Mouse (Mus musculus) forebrain, embryonic 14.5 days (tissue): ENCODE data around the gene Gtf2ird2. TPM values are rescaled to one million over a fixed set of nuclear protein-coding genes. Genes with fewer than 3 reads are reported as not detected.

Experiments used
- ATAC-seq: fragments of 200-750 bp; cut with Nextera tagmentation; 2 replicates; pipeline ENCODE4 v1.8.0; 2017; ENCODE audit warnings: mild to moderate bottlenecking, moderate library complexity
- DNase-seq: peaks from one replicate; pipeline ENCODE4 v3.0.0-alpha.2; 2015; ENCODE audit warnings: low spot score
- H3K27ac ChIP-seq: fragments of 300-500 bp; sonication (generic); 2 replicates; pipeline ENCODE4 v1.5.1; 2014; ENCODE audit warnings: low read depth, mild to moderate bottlenecking, control low read depth, low read length, moderate library complexity
- H3K27me3 ChIP-seq: fragments of 300-500 bp; sonication (generic); replicated peaks from 2 replicates; pipeline ENCODE4 v1.6.1; 2014; ENCODE audit warnings: low read length, control low read depth, mixed read lengths; ENCODE audit not compliant: control insufficient read depth, insufficient read depth
- H3K36me3 ChIP-seq: fragments of 300-500 bp; sonication (generic); 2 replicates; pipeline ENCODE4 v1.6.1; 2014; ENCODE audit warnings: low read length, control low read depth; ENCODE audit not compliant: control insufficient read depth, insufficient read depth
- H3K4me1 ChIP-seq: fragments of 300-500 bp; sonication (generic); 2 replicates; pipeline ENCODE4 v1.6.1; 2014; ENCODE audit warnings: antibody characterized with exemption, low read length, control low read depth; ENCODE audit not compliant: control insufficient read depth, insufficient read depth
- H3K4me2 ChIP-seq: fragments of 300-500 bp; sonication (generic); 2 replicates; pipeline ENCODE4 v1.6.1; 2014; ENCODE audit warnings: mild to moderate bottlenecking, control low read depth, low read length
- H3K4me3 ChIP-seq: fragments of 300-500 bp; sonication (generic); 2 replicates; pipeline ENCODE4 v1.5.1; 2014; ENCODE audit warnings: low read depth, low read length, control low read depth
- H3K9ac ChIP-seq: fragments of 300-500 bp; sonication (generic); 2 replicates; pipeline ENCODE4 v1.6.1; 2014; ENCODE audit warnings: mild to moderate bottlenecking, low read length, control low read depth, moderate library complexity
- H3K9me3 ChIP-seq: fragments of 300-500 bp; sonication (generic); replicated peaks from 2 replicates; pipeline ENCODE4 v1.6.1; 2016; ENCODE audit warnings: low read length, control low read depth, mixed read lengths; ENCODE audit not compliant: control insufficient read depth
- WGBS: fragments of 180-500 bp; shearing (Covaris S2); extraction: QIAGEN DNeasy Blood & Tissue Kit; methylation state at CpG from one replicate; pipeline ENCODE4 v1.1.7; 2014; 5-methylcytosine and 5-hydroxymethylcytosine counted together
- polyA plus RNA-seq: library from polyadenylated mRNA; unstranded; fragments of >200 nt; fragmentation: Nextera tagmentation; extraction: Ambion mirVana; gene quantifications from 2 replicates; pipeline ENCODE4 v1.2.1, GENCODE M21; 2014

Gene Gtf2ird2
- polyA plus RNA-seq, 1 experiment from 2014 or later, result 5.7 TPM

DNA sequence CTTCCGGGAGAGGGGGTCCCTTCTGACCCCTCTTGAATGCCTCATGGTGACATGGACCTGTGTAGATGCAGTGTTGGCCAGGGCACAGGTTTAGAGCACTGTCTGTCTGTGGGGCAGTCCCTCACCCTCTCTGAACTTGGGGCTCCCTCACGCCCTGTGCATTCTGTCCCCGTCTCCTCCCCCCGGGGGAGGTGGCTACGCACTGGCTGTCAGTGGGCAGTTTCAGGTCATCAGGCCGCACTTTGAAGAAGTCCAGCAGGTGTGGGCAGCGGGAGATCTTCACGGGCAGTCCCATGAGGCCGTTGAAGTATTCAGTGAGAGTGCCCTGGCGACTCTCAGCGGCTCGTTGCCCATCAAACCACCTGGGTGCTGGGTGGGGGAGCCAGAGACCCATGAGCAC is 43.1 kb downstream of the Gtf2ird2 start:
- DNase-seq, result no peak
- H3K36me3 ChIP-seq, result no peaks in the 10 kb centered on the region
- WGBS, result 81% methylated on average over 12 of the region's 12 CpGs

DNA sequence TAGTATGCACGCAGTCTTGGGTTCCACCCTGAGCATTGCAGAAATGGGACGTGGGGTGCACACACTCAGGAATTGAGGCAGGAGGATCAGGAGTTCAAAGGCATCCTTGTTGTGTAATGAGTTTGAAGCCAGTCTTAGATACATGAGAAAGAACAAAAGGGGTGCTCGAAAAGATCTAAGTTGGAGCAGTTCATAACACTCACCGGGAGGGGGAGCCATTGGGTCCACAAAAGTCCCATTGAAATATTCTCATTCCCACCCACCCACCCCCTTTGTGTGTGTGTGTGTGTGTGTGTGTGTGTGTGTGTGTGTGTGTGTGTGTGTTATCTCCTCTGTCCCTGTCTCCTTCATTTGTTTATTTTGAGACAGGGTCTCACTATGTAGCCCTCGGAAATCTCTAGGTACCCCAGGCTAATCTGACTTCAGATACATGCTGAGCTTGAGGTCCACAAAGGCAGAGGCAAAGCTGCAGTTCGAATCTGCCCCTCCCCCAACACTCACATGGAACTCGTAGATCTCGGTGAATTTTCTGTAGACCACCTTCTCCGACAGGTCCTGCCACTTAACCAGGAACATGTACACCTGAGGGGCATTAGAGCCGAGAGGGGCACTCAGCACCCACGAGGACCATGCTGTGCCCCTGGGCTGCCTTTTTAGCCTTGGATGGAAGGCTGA is 43.9 kb downstream of the Gtf2ird2 start:
- no peak overlapping the region for H3K9ac ChIP-seq
- no peak for ATAC-seq
- no peaks in the 10 kb centered on the region for H3K27me3 ChIP-seq
- H3K4me1 ChIP-seq, result no peaks in the 10 kb centered on the region
- H3K36me3 ChIP-seq, result no peaks in the 10 kb centered on the region
- no peak overlapping the region for H3K4me2 ChIP-seq
- no peaks in the 10 kb centered on the region for H3K9me3 ChIP-seq
- no peak overlapping the region for H3K4me3 ChIP-seq
- WGBS, result 40% methylated on average over 11 of the region's 11 CpGs
- DNase-seq, result peak; percentile 38
- H3K27ac ChIP-seq, result no peak overlapping the region

More for the DNA sequence above, 43.1 kb downstream of the Gtf2ird2 start:
- Histone ChIP-seq H3K9ac (0 out of 2 replicates have a peak overlapping the region, but pooled peaks have one; percentile 8), H3K9me3 (no peaks in the 10 kb centered on the region), H3K27me3 (no peaks in the 10 kb centered on the region), H3K27ac (no peak overlapping the region), H3K4me1 (no peaks in the 10 kb centered on the region; the same call in 1 of the 2 replicates), H3K4me2 (no peak overlapping the region), H3K4me3 (no peak overlapping the region)
- ATAC-seq, result no peak

DNA sequence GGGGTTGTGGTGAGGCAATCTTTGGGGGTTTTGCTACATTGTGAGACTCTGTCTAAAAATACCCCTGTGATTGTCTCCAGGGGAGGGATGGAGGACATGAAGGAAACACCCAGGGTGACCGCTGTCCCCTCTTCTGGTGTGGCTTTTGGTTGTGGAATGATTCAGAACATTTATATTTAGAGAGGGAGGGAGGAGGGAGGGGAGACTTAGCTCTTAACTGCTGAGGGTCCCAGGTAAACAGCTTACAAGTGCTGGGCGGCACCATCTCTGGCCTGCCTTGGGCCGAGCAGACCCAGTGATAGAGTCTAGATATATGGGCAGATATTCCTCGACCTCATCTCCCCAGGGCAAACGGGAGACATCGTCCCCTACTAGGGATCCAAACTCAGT is 44.4 kb downstream of the Gtf2ird2 start:
- 79% methylated on average over 6 of the region's 6 CpGs for WGBS
- H3K36me3 ChIP-seq, result no peaks in the 10 kb centered on the region
- H3K4me1 ChIP-seq, result no peaks in the 10 kb centered on the region
- no peak overlapping the region for H3K9ac ChIP-seq
- ATAC-seq, result no peak
- H3K4me2 ChIP-seq, result no peak overlapping the region
- no peak overlapping the region for H3K27ac ChIP-seq
- no peaks in the 10 kb centered on the region for H3K9me3 ChIP-seq
- H3K27me3 ChIP-seq, result no peaks in the 10 kb centered on the region
- DNase-seq, result no peak
- no peak overlapping the region for H3K4me3 ChIP-seq

DNA sequence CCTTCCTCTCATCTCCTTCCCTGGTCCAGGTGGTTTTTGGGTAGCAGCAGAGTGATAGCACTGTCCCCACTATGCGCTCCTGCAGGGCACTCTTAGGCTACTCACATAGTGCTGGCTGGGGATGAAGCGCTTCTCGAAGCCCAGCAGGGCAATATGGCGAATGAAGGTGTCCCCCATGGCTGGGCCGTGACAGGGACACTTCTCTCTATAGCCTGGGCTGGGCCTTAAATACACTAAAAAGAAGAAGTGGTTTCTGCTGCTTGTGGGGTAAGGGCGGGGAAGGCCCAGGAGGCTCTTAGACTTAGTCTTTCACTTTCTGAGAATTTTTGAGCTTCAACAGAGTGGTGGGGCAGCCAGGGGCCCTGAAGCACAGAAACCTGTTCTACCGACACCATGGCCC is 45.6 kb downstream of the Gtf2ird2 start, which contains the start of gene Ncf1:
Ncf1 (minus strand) TSS at position 235 of the 400 bp plus-strand sequence.
- DNase-seq (no peak), ATAC-seq (no peak)
- H3K4me3 ChIP-seq, result no peak within 1 kb of the TSS
- H3K4me2 ChIP-seq, result no peak within 1 kb of the TSS
- WGBS, result 84% methylated on average over 7 of the region's 7 CpGs
- H3K9ac ChIP-seq, result no peak within 1 kb of the TSS
- H3K27me3 ChIP-seq, result no peaks in the 10 kb centered on the region
- no peak within 1 kb of the TSS for H3K27ac ChIP-seq
- H3K9me3 ChIP-seq, result no peaks in the 10 kb centered on the region
- H3K36me3 ChIP-seq, result no peaks in the 10 kb centered on the region
- no peaks in the 10 kb centered on the region for H3K4me1 ChIP-seq

DNA sequence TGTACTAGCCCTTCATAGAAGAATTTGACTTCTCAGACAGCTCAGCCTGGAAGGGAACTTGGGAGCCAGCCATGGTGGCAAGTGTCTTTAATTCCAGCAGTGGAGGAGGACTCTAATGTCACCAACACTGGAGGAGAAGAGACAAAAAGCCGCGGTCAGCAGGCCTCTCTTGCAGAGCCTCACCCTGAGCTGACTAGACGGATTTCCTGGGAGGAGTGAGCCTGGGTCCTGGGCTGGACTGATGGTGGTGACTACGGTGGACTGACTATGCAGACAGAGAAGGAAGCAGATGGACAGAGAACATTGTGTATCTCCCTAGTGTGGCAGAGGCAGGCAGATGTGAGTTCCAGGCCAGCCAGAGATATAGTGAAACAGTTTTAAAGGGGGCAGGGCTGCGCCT is 47.6 kb downstream of the Gtf2ird2 start:
- Histone ChIP-seq H3K4me2 (no peak overlapping the region), H3K27ac (no peak overlapping the region), H3K4me3 (no peak overlapping the region), H3K9ac (no peak overlapping the region), H3K9me3 (no peaks in the 10 kb centered on the region), H3K36me3 (peaks cover 11% of the 10 kb centered on the region), H3K4me1 (peaks cover 2% of the 10 kb centered on the region; the same call in 1 of the 2 replicates), H3K27me3 (no peaks in the 10 kb centered on the region)
- DNase-seq (no peak), ATAC-seq (no peak)
- 81% methylated on average over 5 of the region's 5 CpGs for WGBS

DNA sequence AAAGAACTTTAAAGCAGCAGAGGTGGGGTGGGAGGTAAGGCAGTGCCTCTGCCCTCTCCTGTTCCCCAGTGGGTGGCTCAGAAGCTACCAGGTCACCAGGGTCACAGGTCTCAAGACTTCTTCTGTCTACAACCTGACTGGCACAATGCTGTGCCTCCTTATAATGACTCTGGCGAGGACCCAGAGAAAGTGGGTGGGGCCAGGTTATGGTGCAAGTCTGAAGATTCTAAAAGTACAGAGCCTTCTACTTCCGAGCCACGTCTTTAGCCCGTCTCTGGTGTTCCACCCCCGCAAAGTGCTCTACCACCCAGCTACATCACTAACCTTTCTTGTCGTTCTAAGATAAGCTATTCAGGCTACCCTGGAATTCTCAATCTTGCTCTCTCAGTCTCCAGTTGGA is 48.3 kb downstream of the Gtf2ird2 start:
- H3K4me3 ChIP-seq, result no peak overlapping the region
- WGBS, result 80% methylated on average over 6 of the region's 6 CpGs
- no peak overlapping the region for H3K4me2 ChIP-seq
- H3K9me3 ChIP-seq, result no peaks in the 10 kb centered on the region
- DNase-seq (no peak), ATAC-seq (no peak)
- no peaks in the 10 kb centered on the region for H3K27me3 ChIP-seq
- H3K27ac ChIP-seq, result no peak overlapping the region
- H3K36me3 ChIP-seq, result peaks cover 19% of the 10 kb centered on the region
- no peak overlapping the region for H3K9ac ChIP-seq
- peaks cover 2% of the 10 kb centered on the region; the same call in 1 of the 2 replicates for H3K4me1 ChIP-seq

DNA sequence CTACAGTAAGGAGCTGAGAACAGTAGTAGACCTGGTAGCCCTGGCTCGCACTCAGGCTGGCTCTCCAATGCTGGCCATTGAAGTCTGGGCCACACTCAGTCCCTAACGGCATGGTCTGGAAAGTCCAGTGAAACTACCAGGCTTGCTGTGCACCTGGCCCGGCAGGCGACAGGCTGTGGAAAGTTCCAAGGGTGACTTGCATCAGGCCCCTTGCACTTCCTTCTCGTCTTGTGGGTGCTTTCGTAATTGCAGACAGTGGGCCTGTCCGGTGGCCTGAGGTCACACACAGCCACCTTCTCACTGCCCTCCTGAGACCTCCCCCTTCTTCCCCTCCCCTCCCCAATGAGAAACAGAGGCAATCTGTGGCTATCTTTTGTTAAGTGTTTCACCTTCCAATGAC is 48.7 kb downstream of the Gtf2ird2 start:
- 57% methylated on average over 7 of the region's 7 CpGs for WGBS
- no peak overlapping the region for H3K4me3 ChIP-seq
- no peak overlapping the region; the same call in 1 of the 2 replicates for H3K27ac ChIP-seq
- H3K9ac ChIP-seq, result no peak overlapping the region
- H3K4me2 ChIP-seq, result no peak overlapping the region
- H3K9me3 ChIP-seq, result no peaks in the 10 kb centered on the region
- H3K27me3 ChIP-seq, result no peaks in the 10 kb centered on the region
- peaks cover 23% of the 10 kb centered on the region for H3K36me3 ChIP-seq
- ATAC-seq, result no peak
- H3K4me1 ChIP-seq, result peaks cover 2% of the 10 kb centered on the region; the same call in 1 of the 2 replicates
- DNase-seq, result no peak

DNA sequence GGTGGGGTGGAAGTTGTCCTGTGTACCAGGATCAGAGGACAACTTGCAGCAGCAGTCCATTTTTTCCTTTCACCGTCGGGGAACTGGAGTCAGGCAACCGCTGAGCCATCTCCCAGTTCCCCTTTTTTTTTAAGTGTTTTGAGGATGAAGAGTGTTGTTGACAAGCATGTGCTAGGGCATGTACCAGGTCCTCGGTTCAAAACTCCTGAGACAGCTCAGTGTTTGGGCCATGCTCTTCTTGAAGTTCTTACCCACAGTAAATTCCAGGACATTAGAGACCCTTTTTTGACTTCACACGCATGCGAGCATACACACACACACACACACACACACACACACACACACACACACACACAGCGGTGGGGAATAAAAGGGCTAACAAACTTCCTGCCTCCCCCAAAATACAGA is 49.4 kb downstream of the Gtf2ird2 start:
- Histone ChIP-seq H3K36me3 (peaks cover 30% of the 10 kb centered on the region), H3K4me3 (no peak overlapping the region), H3K9me3 (no peaks in the 10 kb centered on the region), H3K4me1 (peaks cover 2% of the 10 kb centered on the region; the same call in 1 of the 2 replicates), H3K27ac (no peak overlapping the region), H3K9ac (no peak overlapping the region), H3K27me3 (no peaks in the 10 kb centered on the region), H3K4me2 (no peak overlapping the region)
- DNase-seq, result no peak
- ATAC-seq, result no peak
- WGBS, result 73% methylated on average over 7 of the region's 7 CpGs

DNA sequence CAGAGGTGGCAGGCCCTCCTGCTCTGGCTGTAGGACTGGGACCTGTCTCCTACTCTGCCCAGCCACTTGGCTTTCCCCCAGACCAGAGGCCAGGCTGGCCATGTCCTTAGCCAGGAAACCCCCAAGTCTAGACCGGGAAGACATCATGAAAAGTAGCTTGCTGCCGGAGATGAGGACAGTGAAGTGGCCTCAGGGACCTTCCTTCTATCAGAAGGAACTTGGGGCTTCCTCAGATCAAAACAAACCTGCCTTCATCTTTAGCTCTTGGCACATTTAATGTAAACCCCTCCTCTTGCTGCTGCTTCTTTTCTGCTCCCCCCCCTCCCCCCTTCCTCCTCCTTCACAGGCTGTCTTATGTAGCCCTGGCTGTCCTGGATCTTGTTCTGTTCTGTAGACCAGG is 50.4 kb downstream of the Gtf2ird2 start:
- WGBS, result 61% methylated on average over 2 of the region's 2 CpGs
- no peaks in the 10 kb centered on the region for H3K9me3 ChIP-seq
- no peak for DNase-seq
- ATAC-seq, result no peak
- H3K4me3 ChIP-seq, result no peak overlapping the region
- H3K9ac ChIP-seq, result no peak overlapping the region
- H3K4me2 ChIP-seq, result no peak overlapping the region
- peaks cover 2% of the 10 kb centered on the region; the same call in 1 of the 2 replicates for H3K4me1 ChIP-seq
- no peaks in the 10 kb centered on the region for H3K27me3 ChIP-seq
- H3K36me3 ChIP-seq, result peaks cover 40% of the 10 kb centered on the region
- peak overlapping the region; percentile 39; the same call in 1 of the 2 replicates for H3K27ac ChIP-seq
